Mouse (Mus musculus) CH12.LX (cell line): ENCODE measurements around the gene Soga1. TPM values are rescaled to one million over a fixed set of nuclear protein-coding genes. Genes with fewer than 3 reads are reported as not detected.

ENCODE experiments used
- DNase-seq: peaks from one replicate; pipeline ENCODE4 v3.0.0-alpha.2; 2013; ENCODE audit errors: extremely low read depth
- H3K27ac ChIP-seq: 2 replicates; pipeline ENCODE4 v1.5.1; 2012; ENCODE audit warnings: low read depth, mild to moderate bottlenecking, control low read depth, moderate library complexity; ENCODE audit not compliant: insufficient read depth
- H3K27me3 ChIP-seq: replicated peaks from 2 replicates; pipeline ENCODE3; 2012; ENCODE audit warnings: inconsistent platforms
- H3K36me3 ChIP-seq, 2 experiments: replicated peaks in 1 of 2; 2 replicates each; pipeline versions ENCODE3 to v1.6.1; 2012; ENCODE audit warnings: inconsistent platforms in 1 of 2, low read length in 1 of 2, mild to moderate bottlenecking in 1 of 2, mixed read lengths in 1 of 2, moderate library complexity in 1 of 2; ENCODE audit not compliant: control insufficient read depth in 1 of 2, insufficient read depth in 1 of 2
- H3K4me1 ChIP-seq, 2 experiments: 2 replicates each; pipeline ENCODE4 v1.6.1; 2012; ENCODE audit warnings: inconsistent platforms in 1 of 2, moderate library complexity in 1 of 2; ENCODE audit not compliant: insufficient read depth in 2 of 2, control insufficient read depth in 1 of 2
- H3K4me2 ChIP-seq: 2 replicates; pipeline ENCODE4 v1.6.1; 2012; ENCODE audit warnings: low read depth, mild to moderate bottlenecking, control low read depth; ENCODE audit not compliant: poor library complexity, insufficient read depth, severe bottlenecking
- H3K4me3 ChIP-seq, 3 experiments: fragments of 150-350 bp in 1 of 3; sonication (generic) in 1 of 3; replicated peaks in 1 of 3; 2 replicates each; pipeline versions ENCODE3 to v1.5.1; 2011 to 2012; ENCODE audit warnings: low read depth in 2 of 3, low read length in 2 of 3, mild to moderate bottlenecking in 2 of 3, moderate library complexity in 2 of 3, control low read depth in 1 of 3, improper control_type of control experiment in 1 of 3, inconsistent platforms in 1 of 3, mixed read lengths in 1 of 3; ENCODE audit not compliant: poor library complexity in 1 of 3
- H3K79me2 ChIP-seq: replicated peaks from 2 replicates; pipeline ENCODE4 v1.6.1; 2012; ENCODE audit warnings: mild to moderate bottlenecking, moderate library complexity; ENCODE audit not compliant: control insufficient read depth, poor library complexity, insufficient read depth, severe bottlenecking; ENCODE audit errors: extremely low read depth
- H3K9ac ChIP-seq: 2 replicates; pipeline ENCODE4 v1.6.1; 2012; ENCODE audit warnings: low read depth, mild to moderate bottlenecking, control low read depth, moderate library complexity; ENCODE audit not compliant: insufficient read depth
- H3K9me3 ChIP-seq: replicated peaks from 2 replicates; pipeline ENCODE3; 2012; ENCODE audit warnings: low read length, inconsistent platforms, mixed read lengths
- BHLHE40 ChIP-seq: IDR thresholded peaks from 2 replicates; pipeline ENCODE4 v1.6.1; 2011; ENCODE audit warnings: mild to moderate bottlenecking, low read depth, low read length, improper control_type of control experiment
- CHD2 ChIP-seq: IDR thresholded peaks from 2 replicates; pipeline ENCODE4 v1.6.1; 2011; ENCODE audit warnings: low read length, improper control_type of control experiment
- ELF1 ChIP-seq: IDR thresholded peaks from 2 replicates; pipeline ENCODE4 v1.6.1; 2014; ENCODE audit warnings: low read depth, mild to moderate bottlenecking, inconsistent platforms, low read length, improper control_type of control experiment
- EP300 ChIP-seq: IDR thresholded peaks from 2 replicates; pipeline ENCODE4 v1.6.1; 2011; ENCODE audit warnings: low read length, improper control_type of control experiment
- ETS1 ChIP-seq: conservative IDR thresholded peaks from 2 replicates; pipeline ENCODE4 v1.6.1; 2012; ENCODE audit warnings: low read depth, mild to moderate bottlenecking, inconsistent platforms, low read length, improper control_type of control experiment, moderate library complexity
- HCFC1 ChIP-seq: IDR thresholded peaks from 2 replicates; pipeline ENCODE4 v1.6.1; 2012; ENCODE audit warnings: low read depth, mild to moderate bottlenecking, inconsistent platforms, low read length, improper control_type of control experiment
- IRF4 ChIP-seq: IDR thresholded peaks from 2 replicates; pipeline ENCODE4 v1.6.1; 2014; ENCODE audit warnings: low read depth, mild to moderate bottlenecking, inconsistent platforms, low read length, improper control_type of control experiment
- MAZ ChIP-seq: IDR thresholded peaks from 2 replicates; pipeline ENCODE4 v1.6.1; 2012; ENCODE audit warnings: low read depth, mild to moderate bottlenecking, inconsistent platforms, low read length, improper control_type of control experiment, moderate library complexity
- NELFE ChIP-seq: IDR thresholded peaks from 2 replicates; pipeline ENCODE4 v1.6.1; 2011; ENCODE audit warnings: low read depth, low read length, improper control_type of control experiment
- NRF1 ChIP-seq: IDR thresholded peaks from 2 replicates; pipeline ENCODE4 v1.6.1; 2014; ENCODE audit warnings: low read depth, mild to moderate bottlenecking, inconsistent platforms, low read length, improper control_type of control experiment, moderate library complexity
- POLR2AphosphoS2 ChIP-seq: IDR thresholded peaks from 2 replicates; pipeline ENCODE4 v1.6.1; 2011; ENCODE audit warnings: low read depth, low read length, improper control_type of control experiment
- SIN3A ChIP-seq: IDR thresholded peaks from 2 replicates; pipeline ENCODE4 v1.6.1; 2012; ENCODE audit warnings: low read length, improper control_type of control experiment, inconsistent platforms
- SMC3 ChIP-seq: IDR thresholded peaks from 2 replicates; pipeline ENCODE4 v1.6.1; 2011; ENCODE audit warnings: low read depth, low read length, improper control_type of control experiment
- TBP ChIP-seq: conservative IDR thresholded peaks from 2 replicates; pipeline ENCODE4 v1.6.1; 2011; ENCODE audit warnings: low read depth, low read length, improper control_type of control experiment
- USF1 ChIP-seq: IDR thresholded peaks from 2 replicates; pipeline ENCODE4 v1.6.1; 2014; ENCODE audit warnings: low read depth, mild to moderate bottlenecking, inconsistent platforms, low read length, improper control_type of control experiment
- USF2 ChIP-seq: conservative IDR thresholded peaks from 2 replicates; pipeline ENCODE4 v1.6.1; 2011; ENCODE audit warnings: low read depth, low read length, improper control_type of control experiment
- ZMIZ1 ChIP-seq: IDR thresholded peaks from 2 replicates; pipeline ENCODE4 v1.6.1; 2012; ENCODE audit warnings: low read depth, mild to moderate bottlenecking, inconsistent platforms, low read length, improper control_type of control experiment
- ZNF384 ChIP-seq: IDR thresholded peaks from 2 replicates; pipeline ENCODE4 v1.6.1; 2012; ENCODE audit warnings: low read depth, low read length, improper control_type of control experiment, inconsistent platforms
- dilution Hi-C: fragments of 300-500 bp; cut with MboI; formaldehyde crosslinking; loops from 2 replicates; pipeline ENCODE4 v1.14.3; 2020; ENCODE audit warnings: low sequenced_read_pairs; ENCODE audit not compliant: extremely low pct_unique_long_range_greater_than_20kb, extremely low pct_ligation_motif_present
- in situ Hi-C: fragments of 300-500 bp; cut with MboI; formaldehyde crosslinking; loops from 3 replicates; pipeline ENCODE4 v1.14.3; 2019; ENCODE audit warnings: low sequenced_read_pairs, low pct_ligation_motif_present, low pct_unique_long_range_greater_than_20kb, mixed read lengths
- polyA plus RNA-seq: library from polyadenylated mRNA; unstranded; fragments of >175 nt; gene quantifications from 2 replicates; pipeline ENCODE4 v1.2.1, GENCODE M21; 2012; ENCODE audit warnings: low read depth; ENCODE audit not compliant: insufficient read length
- total RNA-seq, 2 experiments: library from RNA; depleted of rRNA; stranded (reverse); fragments of 300-350 nt in 1 of 2; fragments of >200 nt in 1 of 2; gene quantifications; 2 replicates each; pipeline ENCODE4 v1.2.3; 2012 to 2014

Soga1 gene
- total and polyA plus RNA-seq, 3 experiments: 0.39 to 2.0 (median 2.0) TPM

GRCm38 (mm10) chr2:157100319-157100605 is 21.2 kb upstream of the Soga1 start:
- no peak for TF ChIP-seq POLR2AphosphoS2
- TF ChIP-seq ZMIZ1: no peak
- no peak for TF ChIP-seq IRF4
- no peak for TF ChIP-seq ZNF384
- no peak for TF ChIP-seq ELF1
- no peak for TF ChIP-seq NRF1
- TF ChIP-seq HCFC1: no peak
- no peak for TF ChIP-seq CHD2
- TF ChIP-seq TBP: no peak
- TF ChIP-seq SIN3A: no peak
- TF ChIP-seq SMC3: no peak
- TF ChIP-seq NELFE: no peak
- no peak for TF ChIP-seq USF2
- TF ChIP-seq MAZ: no peak
- no peak for DNase-seq
- H3K9me3 ChIP-seq: peaks cover 4% of the 10 kb centered on the region
- in situ Hi-C loops: no loop called here
- no peak overlapping the region for H3K4me2 ChIP-seq
- H3K9ac ChIP-seq: no peak overlapping the region
- no peak overlapping the region for H3K27ac ChIP-seq
- peaks cover 54 to 80% of the 10 kb centered on the region in 2 experiments for H3K36me3 ChIP-seq
- H3K4me3 ChIP-seq: no peak overlapping the region
- no peaks in the 10 kb centered on the region for H3K27me3 ChIP-seq
- dilution Hi-C loops: no loop called here
- no peaks in the 10 kb centered on the region for H3K79me2 ChIP-seq
- peaks cover 4 to 59% of the 10 kb centered on the region in 2 experiments; a peak in 3 of 4 replicates for H3K4me1 ChIP-seq

GRCm38 (mm10) chr2:157099532-157100318 is 20.7 kb upstream of the Soga1 start:
- H3K27me3 ChIP-seq: no peaks in the 10 kb centered on the region
- peaks cover 49 to 76% of the 10 kb centered on the region in 2 experiments for H3K36me3 ChIP-seq
- H3K4me1 ChIP-seq: peaks cover 4 to 65% of the 10 kb centered on the region in 2 experiments; a peak in 3 of 4 replicates
- in situ Hi-C loops: loop anchor here (25.0 kb wide), 1 partner anchor 212 kb away; the partner anchor contains the start of gene Sla2
- no peak overlapping the region for H3K9ac ChIP-seq
- no peak overlapping the region for H3K4me2 ChIP-seq
- 0 out of 2 replicates have a peak overlapping the region, but pooled peaks have one; percentile 3 for H3K27ac ChIP-seq
- dilution Hi-C loops: no loop called here
- H3K79me2 ChIP-seq: no peaks in the 10 kb centered on the region
- DNase-seq: peak; percentile 83
- H3K4me3 ChIP-seq: no peak overlapping the region
- H3K9me3 ChIP-seq: peaks cover 4% of the 10 kb centered on the region
- no peak for TF ChIP-seq USF1
- TF ChIP-seq EP300: peak; percentile 24; the same call in 1 of the 2 replicates
- peak; percentile 75 for TF ChIP-seq ETS1
- TF ChIP-seq BHLHE40: peak; percentile 56
